Mouse (Mus musculus): Measurements from ENCODE around the gene Scai. TPM values are rescaled to one million over a fixed set of nuclear protein-coding genes. Genes with fewer than 3 reads are reported as not detected.

The Scai gene
- polyA plus RNA-seq, 1 experiment from 2014 or later, result 11.4 TPM

DNA sequence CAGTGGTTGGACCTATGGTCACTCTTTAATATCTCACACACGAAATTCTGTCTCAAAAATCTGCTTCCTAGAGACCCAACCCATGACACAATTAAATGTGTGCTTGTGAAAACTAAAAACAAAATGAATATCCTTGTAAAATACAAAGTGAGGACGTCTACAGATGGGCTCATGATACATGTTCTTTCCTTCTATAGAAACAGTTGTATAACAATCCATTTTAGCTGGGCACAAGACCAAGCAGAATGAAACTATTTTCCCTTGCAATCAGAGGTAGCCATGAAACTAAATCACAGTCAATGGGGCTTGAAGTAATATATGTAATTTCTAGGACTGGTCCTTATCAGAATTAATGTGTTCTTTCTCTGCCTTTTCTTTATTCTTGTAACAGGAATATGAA, 39.6 kb downstream of the Scai start:
- H3K4me3 ChIP-seq (ENCODE audit: low read depth, low read length), result no peak overlapping the region
- H3K36me3 ChIP-seq (ENCODE audit: control insufficient read depth, insufficient read depth, low read length), result no peaks in the 10 kb centered on the region
- H3K4me2 ChIP-seq (ENCODE audit: low read depth, low read length, severe bottlenecking), result no peak overlapping the region
- DNase-seq (ENCODE audit: low spot score) (no peak), ATAC-seq (replicated peaks; ENCODE audit: low FRiP score) (no peak)
- no peak overlapping the region for H3K9ac ChIP-seq (ENCODE audit: low read length)
- H3K9me3 ChIP-seq (ENCODE audit: control insufficient read depth, low read length), result no peaks in the 10 kb centered on the region
- H3K27ac ChIP-seq (ENCODE audit: low read depth, low read length), result no peak overlapping the region
- no peaks in the 10 kb centered on the region for H3K4me1 ChIP-seq (replicated peaks; ENCODE audit: control insufficient read depth, insufficient read depth, low read length)
- WGBS, result 77% methylated on average over 2 of the region's 2 CpGs
- no peaks in the 10 kb centered on the region for H3K27me3 ChIP-seq (ENCODE audit: control insufficient read depth, insufficient read depth, low read length)

DNA sequence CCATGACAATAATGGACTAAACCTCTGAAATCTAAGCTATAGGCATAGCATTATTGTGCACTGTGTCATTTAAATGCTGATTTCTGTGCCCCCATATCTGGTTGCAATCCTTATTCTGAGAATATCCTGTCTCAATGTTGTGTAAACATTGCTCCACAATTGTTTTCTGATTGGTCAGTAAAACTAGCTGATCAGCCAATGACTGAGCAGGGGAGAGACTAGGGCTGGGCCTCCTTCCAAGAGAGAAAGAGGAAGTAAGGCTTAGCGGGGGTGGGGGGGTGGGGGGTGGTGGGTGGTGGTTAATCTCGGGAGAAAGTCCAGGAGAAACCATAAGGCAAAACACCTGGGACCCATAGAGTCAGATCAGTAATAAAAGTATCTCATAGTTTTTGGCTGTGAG, 42.5 kb downstream of the Scai start:
- DNase-seq (ENCODE audit: low spot score) (no peak), ATAC-seq (replicated peaks; ENCODE audit: low FRiP score) (no peak)
- H3K9me3 ChIP-seq (ENCODE audit: control insufficient read depth, low read length), result no peaks in the 10 kb centered on the region
- H3K9ac ChIP-seq (ENCODE audit: low read length), result no peak overlapping the region
- H3K27me3 ChIP-seq (ENCODE audit: control insufficient read depth, insufficient read depth, low read length), result no peaks in the 10 kb centered on the region
- no peaks in the 10 kb centered on the region; the same call in 1 of the 2 replicates for H3K36me3 ChIP-seq (ENCODE audit: control insufficient read depth, insufficient read depth, low read length)
- H3K4me2 ChIP-seq (ENCODE audit: low read depth, low read length, severe bottlenecking), result no peak overlapping the region
- WGBS, result 80% methylated on average over 2 of the region's 2 CpGs
- no peak overlapping the region for H3K27ac ChIP-seq (ENCODE audit: low read depth, low read length)
- no peak overlapping the region for H3K4me3 ChIP-seq (ENCODE audit: low read depth, low read length)
- no peaks in the 10 kb centered on the region for H3K4me1 ChIP-seq (replicated peaks; ENCODE audit: control insufficient read depth, insufficient read depth, low read length)

DNA sequence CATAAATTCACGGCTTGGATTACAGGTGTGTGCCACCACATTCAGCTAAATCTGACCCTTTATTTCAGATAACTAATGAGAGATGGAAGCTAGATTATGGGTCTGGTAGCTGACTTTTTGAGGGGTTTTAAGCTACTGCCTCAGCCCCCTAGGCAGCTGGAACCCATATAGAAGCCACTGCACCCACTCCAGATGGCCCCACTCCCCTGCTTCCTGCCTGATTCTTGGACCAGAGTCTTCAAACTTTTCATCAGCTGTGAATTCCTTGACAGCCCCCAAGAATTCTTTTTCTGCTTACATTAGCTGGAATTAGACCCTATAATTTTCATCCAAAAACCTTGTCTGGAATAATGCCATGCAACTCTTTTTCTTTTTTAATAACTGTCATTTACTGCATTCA, 44.1 kb downstream of the Scai start:
- Histone ChIP-seq H3K4me1 (replicated peaks; ENCODE audit: control insufficient read depth, insufficient read depth, low read length) (no peaks in the 10 kb centered on the region), H3K4me2 (ENCODE audit: low read depth, low read length, severe bottlenecking) (no peak overlapping the region), H3K4me3 (ENCODE audit: low read depth, low read length) (no peak overlapping the region), H3K27me3 (ENCODE audit: control insufficient read depth, insufficient read depth, low read length) (no peaks in the 10 kb centered on the region), H3K36me3 (ENCODE audit: control insufficient read depth, insufficient read depth, low read length) (no peaks in the 10 kb centered on the region; the same call in 1 of the 2 replicates), H3K27ac (ENCODE audit: low read depth, low read length) (no peak overlapping the region), H3K9ac (ENCODE audit: low read length) (no peak overlapping the region), H3K9me3 (ENCODE audit: control insufficient read depth, low read length) (no peaks in the 10 kb centered on the region)
- ATAC-seq (replicated peaks; ENCODE audit: low FRiP score), result no peak
- no peak for DNase-seq (ENCODE audit: low spot score)
- 91% methylated on average over 1 of the region's 1 CpGs for WGBS

DNA sequence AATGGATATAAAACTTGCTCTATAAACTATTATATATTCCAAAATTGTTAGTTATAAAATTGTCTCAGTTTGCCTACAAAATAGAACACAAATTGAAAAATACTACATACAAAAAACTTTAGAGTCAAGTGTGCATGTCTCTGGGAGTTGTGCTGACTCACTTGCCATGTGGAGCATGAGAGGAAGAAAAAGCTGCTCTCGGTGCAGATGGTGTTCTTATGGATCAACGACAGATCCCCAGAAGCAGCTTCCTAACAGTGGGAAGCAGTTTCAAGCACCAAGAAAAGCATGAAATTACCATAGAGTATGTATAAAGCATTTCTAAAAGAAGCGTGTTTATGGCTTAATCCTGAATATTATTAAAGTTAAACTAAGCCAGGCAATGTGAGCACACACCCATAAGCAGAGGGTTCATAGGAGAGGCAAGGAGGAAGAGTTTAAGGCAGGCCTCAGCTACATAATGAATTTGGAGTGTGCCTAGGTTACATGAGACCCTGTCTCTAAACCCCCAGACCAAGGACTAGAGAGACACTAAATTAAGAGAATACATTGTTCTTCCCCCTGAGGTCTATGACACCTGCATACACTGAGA, 48.1 kb downstream of the Scai start:
- H3K27ac ChIP-seq (ENCODE audit: low read depth, low read length), result no peak overlapping the region
- H3K27me3 ChIP-seq (ENCODE audit: control insufficient read depth, insufficient read depth, low read length), result no peaks in the 10 kb centered on the region
- DNase-seq (ENCODE audit: low spot score) (no peak), ATAC-seq (replicated peaks; ENCODE audit: low FRiP score) (no peak)
- H3K4me2 ChIP-seq (ENCODE audit: low read depth, low read length, severe bottlenecking), result no peak overlapping the region
- H3K36me3 ChIP-seq (ENCODE audit: control insufficient read depth, insufficient read depth, low read length), result no peaks in the 10 kb centered on the region; the same call in 1 of the 2 replicates
- 85% methylated on average over 3 of the region's 3 CpGs for WGBS
- no peak overlapping the region for H3K9ac ChIP-seq (ENCODE audit: low read length)
- H3K4me1 ChIP-seq (replicated peaks; ENCODE audit: control insufficient read depth, insufficient read depth, low read length), result no peaks in the 10 kb centered on the region
- H3K4me3 ChIP-seq (ENCODE audit: low read depth, low read length), result no peak overlapping the region
- H3K9me3 ChIP-seq (ENCODE audit: control insufficient read depth, low read length), result no peaks in the 10 kb centered on the region

DNA sequence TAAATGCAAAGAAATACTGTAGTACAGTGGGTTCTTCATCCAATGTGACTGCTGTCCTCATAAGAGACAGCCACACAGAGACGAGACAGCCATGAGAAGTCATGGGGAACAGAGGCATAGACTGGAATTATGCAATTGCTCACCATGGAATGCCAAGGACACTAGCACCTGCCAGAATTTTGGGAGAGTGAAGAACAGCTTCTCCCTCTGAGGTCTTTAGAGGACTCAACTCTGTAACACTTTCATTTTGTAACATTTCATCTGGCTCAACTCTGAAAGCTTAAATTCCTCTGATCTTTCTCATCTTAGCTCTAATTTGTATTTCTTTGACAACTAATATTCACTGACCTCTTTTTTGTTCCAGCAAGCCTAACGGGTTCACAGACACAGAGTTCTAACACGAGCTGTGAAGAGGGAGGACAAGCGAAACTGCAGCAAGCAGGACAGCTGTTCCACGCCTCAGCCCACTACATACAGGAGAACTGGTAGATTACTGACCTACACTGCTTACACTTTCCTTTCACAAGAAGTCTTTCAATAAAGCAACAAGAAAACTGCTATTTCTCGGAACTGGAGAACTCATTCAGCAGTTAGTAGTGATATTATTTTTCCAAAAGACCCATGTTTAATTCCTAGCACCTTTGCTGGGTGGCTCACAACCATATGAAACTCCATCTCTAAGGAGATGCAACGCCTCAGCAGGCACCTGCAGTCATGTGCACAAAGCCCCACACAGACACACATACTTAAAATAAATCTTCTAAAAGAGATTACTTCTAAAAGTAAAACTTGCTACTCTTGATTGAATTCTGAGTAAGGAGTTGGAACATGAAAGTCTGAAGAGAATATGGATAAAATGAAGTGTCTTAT, 49.7 kb downstream of the Scai start:
- no peak overlapping the region for H3K27ac ChIP-seq (ENCODE audit: low read depth, low read length)
- no peaks in the 10 kb centered on the region for H3K27me3 ChIP-seq (ENCODE audit: control insufficient read depth, insufficient read depth, low read length)
- no peaks in the 10 kb centered on the region for H3K9me3 ChIP-seq (ENCODE audit: control insufficient read depth, low read length)
- no peak overlapping the region for H3K4me3 ChIP-seq (ENCODE audit: low read depth, low read length)
- no peaks in the 10 kb centered on the region for H3K4me1 ChIP-seq (replicated peaks; ENCODE audit: control insufficient read depth, insufficient read depth, low read length)
- H3K4me2 ChIP-seq (ENCODE audit: low read depth, low read length, severe bottlenecking), result no peak overlapping the region
- no peak overlapping the region for H3K9ac ChIP-seq (ENCODE audit: low read length)
- H3K36me3 ChIP-seq (ENCODE audit: control insufficient read depth, insufficient read depth, low read length), result no peaks in the 10 kb centered on the region; the same call in 1 of the 2 replicates
- no peak for DNase-seq (ENCODE audit: low spot score)
- no peak for ATAC-seq (replicated peaks; ENCODE audit: low FRiP score)
- WGBS, result 87% methylated on average over 7 of the region's 7 CpGs

DNA sequence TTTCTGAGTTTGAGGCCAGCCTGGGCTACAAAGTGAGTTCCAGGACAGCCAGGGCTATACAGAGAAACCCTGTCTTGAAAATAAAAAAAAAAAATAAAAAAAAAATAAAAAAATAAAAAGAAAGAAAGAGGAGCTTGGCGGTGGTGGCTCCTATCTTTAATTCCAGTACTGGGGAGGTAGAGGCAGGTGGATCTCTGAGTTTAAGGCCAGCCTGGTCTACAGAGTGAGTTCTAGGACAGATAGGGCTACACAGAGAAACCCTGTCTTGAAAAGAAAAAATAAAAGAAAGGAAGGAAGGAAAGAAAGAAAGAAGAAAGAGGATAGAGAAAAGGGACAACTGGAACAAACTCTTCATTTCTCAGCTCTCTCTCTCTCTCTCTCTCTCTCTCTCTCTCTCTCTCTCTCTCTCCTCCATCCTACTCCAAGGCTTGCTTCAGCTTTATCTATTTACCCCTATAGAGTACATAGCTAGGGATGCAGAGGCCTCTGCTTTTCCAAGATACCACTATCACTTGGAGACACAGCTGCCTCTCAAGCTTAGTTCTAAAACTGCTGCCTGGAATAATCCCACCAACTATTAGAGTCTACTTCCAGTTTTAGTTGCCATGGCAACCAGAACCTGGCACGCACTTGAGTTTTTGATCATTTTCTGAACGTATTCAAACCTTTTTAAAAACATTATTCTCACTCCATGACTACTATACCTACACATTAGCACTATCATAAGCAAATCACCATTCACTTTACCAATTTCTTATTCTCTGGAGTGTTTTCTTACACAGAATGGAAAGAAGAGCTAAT, 60.8 kb downstream of the Scai start:
- no peak overlapping the region for H3K27ac ChIP-seq (ENCODE audit: low read depth, low read length)
- ATAC-seq (replicated peaks; ENCODE audit: low FRiP score) (no peak), DNase-seq (ENCODE audit: low spot score) (no peak)
- 87% methylated on average over 3 of the region's 3 CpGs for WGBS
- H3K27me3 ChIP-seq (ENCODE audit: control insufficient read depth, insufficient read depth, low read length), result no peaks in the 10 kb centered on the region
- no peak overlapping the region for H3K9ac ChIP-seq (ENCODE audit: low read length)
- no peaks in the 10 kb centered on the region for H3K36me3 ChIP-seq (ENCODE audit: control insufficient read depth, insufficient read depth, low read length)
- no peak overlapping the region for H3K4me3 ChIP-seq (ENCODE audit: low read depth, low read length)
- no peak overlapping the region for H3K4me2 ChIP-seq (ENCODE audit: low read depth, low read length, severe bottlenecking)
- no peaks in the 10 kb centered on the region for H3K9me3 ChIP-seq (ENCODE audit: control insufficient read depth, low read length)
- no peaks in the 10 kb centered on the region for H3K4me1 ChIP-seq (replicated peaks; ENCODE audit: control insufficient read depth, insufficient read depth, low read length)

DNA sequence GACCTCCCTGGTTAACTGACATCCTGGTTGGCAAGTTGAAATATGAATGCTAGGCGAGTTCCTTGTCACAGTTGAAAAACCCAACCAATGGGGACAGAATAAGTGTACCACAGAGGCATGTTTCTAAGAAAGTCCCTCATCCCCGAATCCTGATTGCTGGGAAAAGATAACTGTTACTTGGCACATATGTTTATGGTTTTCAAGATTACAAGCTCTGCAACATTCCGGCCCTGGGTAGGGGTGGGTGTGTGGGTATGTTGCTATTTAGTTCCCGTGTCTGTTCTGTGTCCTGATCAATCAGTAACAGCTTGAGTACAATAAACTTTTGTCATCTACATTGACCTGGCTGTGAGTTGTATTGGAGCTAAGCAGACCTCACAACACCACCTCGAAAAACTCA, 66.4 kb downstream of the Scai start:
- no peak overlapping the region for H3K4me3 ChIP-seq (ENCODE audit: low read depth, low read length)
- no peak overlapping the region for H3K9ac ChIP-seq (ENCODE audit: low read length)
- H3K4me1 ChIP-seq (replicated peaks; ENCODE audit: control insufficient read depth, insufficient read depth, low read length), result no peaks in the 10 kb centered on the region
- no peaks in the 10 kb centered on the region; the same call in 1 of the 2 replicates for H3K36me3 ChIP-seq (ENCODE audit: control insufficient read depth, insufficient read depth, low read length)
- H3K27ac ChIP-seq (ENCODE audit: low read depth, low read length), result no peak overlapping the region
- 88% methylated on average over 5 of the region's 5 CpGs for WGBS
- H3K4me2 ChIP-seq (ENCODE audit: low read depth, low read length, severe bottlenecking), result no peak overlapping the region
- DNase-seq (ENCODE audit: low spot score) (no peak), ATAC-seq (replicated peaks; ENCODE audit: low FRiP score) (no peak)
- no peaks in the 10 kb centered on the region for H3K9me3 ChIP-seq (ENCODE audit: control insufficient read depth, low read length)
- H3K27me3 ChIP-seq (ENCODE audit: control insufficient read depth, insufficient read depth, low read length), result no peaks in the 10 kb centered on the region

DNA sequence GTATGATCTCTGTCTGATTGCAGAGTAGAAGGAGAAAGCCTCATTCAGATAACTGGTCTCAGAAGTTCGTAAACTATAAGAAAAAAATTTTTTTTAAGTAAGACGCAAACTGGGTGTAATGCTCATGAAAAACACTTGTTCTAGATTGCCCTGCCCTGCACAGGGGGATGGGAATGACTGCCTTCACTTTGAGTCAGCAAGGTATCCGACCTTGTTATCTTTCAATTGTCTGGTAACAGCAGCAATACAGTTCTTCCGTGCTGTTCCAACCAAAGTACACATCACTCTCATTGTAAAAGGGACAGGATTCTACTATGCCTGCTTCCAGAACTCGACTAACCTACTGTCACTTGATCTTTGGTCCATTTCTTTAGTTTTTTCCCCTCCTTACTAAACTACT, 69.4 kb downstream of the Scai start:
- 89% methylated on average over 5 of the region's 5 CpGs for WGBS
- no peaks in the 10 kb centered on the region for H3K27me3 ChIP-seq (ENCODE audit: control insufficient read depth, insufficient read depth, low read length)
- no peak overlapping the region for H3K4me3 ChIP-seq (ENCODE audit: low read depth, low read length)
- H3K27ac ChIP-seq (ENCODE audit: low read depth, low read length), result no peak overlapping the region
- ATAC-seq (replicated peaks; ENCODE audit: low FRiP score) (no peak), DNase-seq (ENCODE audit: low spot score) (no peak)
- H3K9ac ChIP-seq (ENCODE audit: low read length), result no peak overlapping the region
- no peaks in the 10 kb centered on the region for H3K9me3 ChIP-seq (ENCODE audit: control insufficient read depth, low read length)
- no peak overlapping the region for H3K4me2 ChIP-seq (ENCODE audit: low read depth, low read length, severe bottlenecking)
- no peaks in the 10 kb centered on the region; the same call in 1 of the 2 replicates for H3K36me3 ChIP-seq (ENCODE audit: control insufficient read depth, insufficient read depth, low read length)
- H3K4me1 ChIP-seq (replicated peaks; ENCODE audit: control insufficient read depth, insufficient read depth, low read length), result no peaks in the 10 kb centered on the region

Measured in forebrain, embryonic 11.5 days (tissue).